Mouse (Mus musculus): Measurements from ENCODE around the gene Ephb1. TPM values are rescaled to one million over a fixed set of nuclear protein-coding genes. Genes with fewer than 3 reads are reported as not detected.

Gene Ephb1
- polyA plus RNA-seq, 1 experiment from 2014 or later: 5.1 TPM

DNA sequence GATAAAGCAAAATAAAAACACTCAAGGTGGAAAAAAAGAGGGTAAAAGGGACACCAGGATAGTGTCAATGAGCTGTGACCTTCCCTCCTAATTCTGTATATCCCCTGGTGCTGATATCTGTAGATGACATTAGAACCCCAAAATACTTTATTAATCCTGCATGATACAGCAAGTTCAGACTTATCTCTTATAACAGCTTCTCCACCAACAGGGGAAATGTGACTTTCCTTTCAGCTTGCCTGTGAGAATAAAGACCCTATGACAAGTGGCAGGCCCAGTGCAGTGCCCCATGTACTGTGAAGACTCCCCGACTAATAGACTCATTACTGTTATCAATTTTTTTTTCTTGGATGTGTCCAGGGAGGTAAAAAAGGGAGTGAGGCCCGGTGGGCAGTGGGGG is 367.6 kb downstream of the Ephb1 start:
- ATAC-seq: no peak

DNA sequence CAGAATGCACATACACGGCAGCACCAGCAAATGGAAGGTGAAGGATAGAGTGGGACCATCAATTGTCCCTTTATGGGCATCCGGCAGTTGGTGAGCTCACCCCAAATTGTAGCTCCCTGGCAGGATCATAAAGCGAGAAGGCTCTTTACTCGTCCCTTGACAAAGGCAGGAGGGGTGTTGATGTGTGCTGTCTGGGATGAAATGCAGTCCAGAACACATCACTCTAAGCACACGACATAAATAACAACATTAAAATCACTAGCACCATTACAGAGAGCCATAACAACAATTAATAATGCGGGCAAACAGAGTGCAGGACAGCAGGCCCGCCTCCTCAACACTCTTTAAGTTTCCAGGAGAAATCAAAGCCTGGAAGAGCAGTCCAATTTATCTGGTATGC is 372.1 kb downstream of the Ephb1 start:
- Histone ChIP-seq H3K9ac (ENCODE audit: low read depth, low read length) (no peak overlapping the region), H3K36me3 (ENCODE audit: control insufficient read depth, insufficient read depth, low read length) (no peaks in the 10 kb centered on the region), H3K4me1 (ENCODE audit: control insufficient read depth, insufficient read depth, low read length) (no peaks in the 10 kb centered on the region), H3K4me3 (ENCODE audit: low read length) (no peak overlapping the region), H3K4me2 (ENCODE audit: low read depth, low read length) (no peak overlapping the region), H3K27me3 (replicated peaks; ENCODE audit: control insufficient read depth, insufficient read depth, low read length) (no peaks in the 10 kb centered on the region), H3K9me3 (ENCODE audit: control insufficient read depth, low read length) (no peaks in the 10 kb centered on the region), H3K27ac (ENCODE audit: low read length) (no peak overlapping the region)
- no peak for ATAC-seq
- 69% methylated on average over 7 of the region's 7 CpGs for WGBS

More for the DNA sequence above, 367.6 kb downstream of the Ephb1 start:
- no peak overlapping the region for H3K9ac ChIP-seq (ENCODE audit: low read depth, low read length)
- no peak overlapping the region for H3K27ac ChIP-seq (ENCODE audit: low read length)
- no peaks in the 10 kb centered on the region for H3K27me3 ChIP-seq (replicated peaks; ENCODE audit: control insufficient read depth, insufficient read depth, low read length)
- WGBS: 81% methylated on average over 2 of the region's 2 CpGs
- H3K4me1 ChIP-seq (ENCODE audit: control insufficient read depth, insufficient read depth, low read length): no peaks in the 10 kb centered on the region
- H3K9me3 ChIP-seq (ENCODE audit: control insufficient read depth, low read length): no peaks in the 10 kb centered on the region
- no peak overlapping the region for H3K4me2 ChIP-seq (ENCODE audit: low read depth, low read length)
- H3K4me3 ChIP-seq (ENCODE audit: low read length): no peak overlapping the region
- H3K36me3 ChIP-seq (ENCODE audit: control insufficient read depth, insufficient read depth, low read length): no peaks in the 10 kb centered on the region

DNA sequence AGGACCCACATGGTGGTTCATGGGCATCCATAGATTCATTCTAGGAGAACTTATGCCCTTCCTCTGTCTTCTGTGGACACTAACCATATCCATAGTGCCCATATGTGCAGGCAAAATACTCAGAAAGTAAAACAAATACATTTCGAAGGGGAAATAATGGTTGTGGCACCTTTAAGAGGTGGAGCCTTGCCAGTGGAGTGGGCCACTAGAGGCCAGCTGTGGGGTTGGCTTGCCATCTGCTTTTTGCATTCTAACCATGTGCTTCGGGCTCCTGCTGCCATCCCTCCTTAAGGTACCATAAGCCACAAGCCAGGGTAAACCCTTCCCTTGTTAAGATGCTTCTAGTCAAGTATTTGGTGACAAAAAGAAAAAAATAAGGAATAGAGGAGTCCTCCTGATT is 373.3 kb downstream of the Ephb1 start:
- H3K4me1 ChIP-seq (ENCODE audit: control insufficient read depth, insufficient read depth, low read length): no peaks in the 10 kb centered on the region
- H3K4me3 ChIP-seq (ENCODE audit: low read length): no peak overlapping the region
- no peak overlapping the region for H3K4me2 ChIP-seq (ENCODE audit: low read depth, low read length)
- H3K27me3 ChIP-seq (replicated peaks; ENCODE audit: control insufficient read depth, insufficient read depth, low read length): no peaks in the 10 kb centered on the region
- no peaks in the 10 kb centered on the region for H3K36me3 ChIP-seq (ENCODE audit: control insufficient read depth, insufficient read depth, low read length)
- 78% methylated on average over 2 of the region's 2 CpGs for WGBS
- H3K9me3 ChIP-seq (ENCODE audit: control insufficient read depth, low read length): no peaks in the 10 kb centered on the region
- ATAC-seq: no peak
- H3K9ac ChIP-seq (ENCODE audit: low read depth, low read length): no peak overlapping the region
- H3K27ac ChIP-seq (ENCODE audit: low read length): no peak overlapping the region

DNA sequence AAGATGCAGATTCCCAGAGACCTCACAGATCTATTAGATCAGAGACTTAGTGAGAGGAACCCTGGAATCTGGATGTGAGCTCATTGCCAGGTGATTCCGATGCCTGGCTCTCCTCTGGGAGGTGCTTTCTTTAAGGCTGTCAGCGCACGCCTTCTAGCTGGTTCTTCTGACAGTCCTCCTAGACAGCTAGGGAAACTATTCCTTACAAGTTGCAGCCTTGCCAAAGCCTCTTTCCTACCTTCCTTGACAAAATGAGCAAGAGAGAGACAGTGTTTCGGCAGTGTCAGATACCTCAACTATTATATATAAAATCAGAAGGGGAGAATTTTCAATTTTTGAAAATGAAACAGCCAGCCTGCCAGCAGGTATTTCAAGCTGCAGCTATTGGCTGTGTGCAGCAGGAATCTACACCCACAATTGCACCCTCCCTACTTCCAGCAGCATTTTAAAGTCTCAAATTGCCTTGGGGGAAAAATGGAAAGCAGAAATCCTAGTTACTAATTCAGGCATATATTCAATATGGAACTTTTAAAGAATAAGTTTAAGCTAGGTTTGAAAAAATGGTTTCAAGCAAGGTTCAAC is 377.5 kb downstream of the Ephb1 start:
- no peaks in the 10 kb centered on the region for H3K9me3 ChIP-seq (ENCODE audit: control insufficient read depth, low read length)
- 88% methylated on average over 4 of the region's 4 CpGs for WGBS
- H3K27me3 ChIP-seq (replicated peaks; ENCODE audit: control insufficient read depth, insufficient read depth, low read length): no peaks in the 10 kb centered on the region
- no peak overlapping the region for H3K4me2 ChIP-seq (ENCODE audit: low read depth, low read length)
- no peaks in the 10 kb centered on the region for H3K36me3 ChIP-seq (ENCODE audit: control insufficient read depth, insufficient read depth, low read length)
- H3K4me1 ChIP-seq (ENCODE audit: control insufficient read depth, insufficient read depth, low read length): no peaks in the 10 kb centered on the region
- ATAC-seq: no peak
- H3K27ac ChIP-seq (ENCODE audit: low read length): no peak overlapping the region
- no peak overlapping the region for H3K9ac ChIP-seq (ENCODE audit: low read depth, low read length)
- H3K4me3 ChIP-seq (ENCODE audit: low read length): no peak overlapping the region

DNA sequence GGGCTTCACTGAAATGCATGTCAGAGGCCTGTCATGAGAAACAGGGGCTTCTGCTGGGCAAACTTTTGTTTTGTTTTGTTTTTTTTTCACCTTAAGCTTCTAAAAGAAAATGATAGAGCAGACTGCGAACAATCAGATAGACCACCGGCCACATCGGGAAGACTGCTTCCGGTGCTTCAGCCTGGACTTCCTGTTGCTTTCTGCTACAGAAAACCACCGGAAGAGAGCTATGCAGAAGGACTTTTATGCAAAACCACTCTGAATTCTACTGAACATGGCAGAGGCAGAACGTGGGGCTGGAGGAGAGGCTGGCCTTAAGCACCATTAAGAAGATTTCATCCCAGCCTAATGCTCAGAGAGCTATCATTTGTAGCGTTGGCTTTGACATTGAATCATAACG is 382.2 kb downstream of the Ephb1 start:
- Histone ChIP-seq H3K36me3 (ENCODE audit: control insufficient read depth, insufficient read depth, low read length) (no peaks in the 10 kb centered on the region), H3K4me1 (ENCODE audit: control insufficient read depth, insufficient read depth, low read length) (no peaks in the 10 kb centered on the region), H3K4me2 (ENCODE audit: low read depth, low read length) (no peak overlapping the region), H3K9ac (ENCODE audit: low read depth, low read length) (no peak overlapping the region), H3K9me3 (ENCODE audit: control insufficient read depth, low read length) (no peaks in the 10 kb centered on the region), H3K27me3 (replicated peaks; ENCODE audit: control insufficient read depth, insufficient read depth, low read length) (no peaks in the 10 kb centered on the region), H3K27ac (ENCODE audit: low read length) (no peak overlapping the region), H3K4me3 (ENCODE audit: low read length) (no peak overlapping the region)
- ATAC-seq: no peak
- 69% methylated on average over 8 of the region's 8 CpGs for WGBS

DNA sequence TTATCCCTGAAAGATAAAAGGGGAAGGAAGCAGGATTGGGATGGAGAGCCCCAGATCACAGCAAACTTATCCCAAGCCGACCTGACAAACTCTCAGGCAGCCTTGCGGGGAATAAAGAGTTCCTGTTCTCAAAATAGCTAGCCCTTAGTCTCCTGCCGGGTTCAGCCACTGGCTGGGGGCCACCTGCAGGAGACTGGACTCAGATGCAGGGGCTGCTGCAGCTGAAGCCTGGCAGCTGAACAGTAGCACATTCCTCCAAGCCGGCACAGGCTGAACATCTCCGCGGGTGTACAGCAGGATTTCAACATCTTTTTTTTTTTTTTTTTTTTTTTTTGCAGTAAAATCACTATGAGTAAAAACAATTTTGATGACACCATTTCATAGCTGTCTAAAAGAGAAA is 382.7 kb downstream of the Ephb1 start:
- H3K4me3 ChIP-seq (ENCODE audit: low read length): no peak overlapping the region
- 37% methylated on average over 6 of the region's 6 CpGs for WGBS

GRCm38 (mm10) chr9:101956228-101956627 is 398.3 kb downstream of the Ephb1 start:
- H3K4me2 ChIP-seq (ENCODE audit: low read depth, low read length): no peak overlapping the region
- ATAC-seq: no peak
- no peak overlapping the region for H3K27ac ChIP-seq (ENCODE audit: low read length)
- no peak overlapping the region for H3K9ac ChIP-seq (ENCODE audit: low read depth, low read length)
- no peaks in the 10 kb centered on the region for H3K36me3 ChIP-seq (ENCODE audit: control insufficient read depth, insufficient read depth, low read length)
- 30% methylated on average over 4 of the region's 4 CpGs for WGBS
- no peaks in the 10 kb centered on the region for H3K27me3 ChIP-seq (replicated peaks; ENCODE audit: control insufficient read depth, insufficient read depth, low read length)
- H3K4me1 ChIP-seq (ENCODE audit: control insufficient read depth, insufficient read depth, low read length): no peaks in the 10 kb centered on the region
- H3K4me3 ChIP-seq (ENCODE audit: low read length): no peak overlapping the region
- no peaks in the 10 kb centered on the region for H3K9me3 ChIP-seq (ENCODE audit: control insufficient read depth, low read length)

More for the DNA sequence above, 382.7 kb downstream of the Ephb1 start:
- no peak for ATAC-seq
- no peaks in the 10 kb centered on the region for H3K4me1 ChIP-seq (ENCODE audit: control insufficient read depth, insufficient read depth, low read length)
- no peaks in the 10 kb centered on the region for H3K9me3 ChIP-seq (ENCODE audit: control insufficient read depth, low read length)
- H3K9ac ChIP-seq (ENCODE audit: low read depth, low read length): no peak overlapping the region
- H3K4me2 ChIP-seq (ENCODE audit: low read depth, low read length): no peak overlapping the region
- no peaks in the 10 kb centered on the region for H3K27me3 ChIP-seq (replicated peaks; ENCODE audit: control insufficient read depth, insufficient read depth, low read length)
- no peak overlapping the region for H3K27ac ChIP-seq (ENCODE audit: low read length)
- H3K36me3 ChIP-seq (ENCODE audit: control insufficient read depth, insufficient read depth, low read length): no peaks in the 10 kb centered on the region

DNA sequence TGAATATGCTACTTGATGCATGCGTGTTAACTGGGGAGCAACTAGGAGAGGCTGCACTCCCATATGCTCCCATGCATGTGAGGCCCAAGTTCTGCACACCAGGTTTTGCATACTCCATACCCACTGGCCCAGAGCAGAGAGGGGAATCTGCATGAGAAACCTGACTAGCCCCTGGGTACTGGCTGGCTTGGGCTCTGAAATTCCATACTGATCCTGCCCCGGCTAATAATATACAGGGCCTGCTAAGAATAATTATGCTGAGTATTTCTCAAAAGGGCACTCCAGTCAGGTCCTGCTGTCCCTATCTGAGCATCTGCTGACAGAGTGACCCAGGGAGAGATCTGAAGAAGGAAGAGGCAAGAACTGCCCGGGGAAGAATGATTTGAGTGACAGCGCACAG is 400.0 kb downstream of the Ephb1 start:
- Histone ChIP-seq H3K9ac (ENCODE audit: low read depth, low read length) (no peak overlapping the region), H3K9me3 (ENCODE audit: control insufficient read depth, low read length) (no peaks in the 10 kb centered on the region), H3K36me3 (ENCODE audit: control insufficient read depth, insufficient read depth, low read length) (no peaks in the 10 kb centered on the region), H3K4me3 (ENCODE audit: low read length) (no peak overlapping the region), H3K4me2 (ENCODE audit: low read depth, low read length) (no peak overlapping the region), H3K27ac (ENCODE audit: low read length) (no peak overlapping the region), H3K27me3 (replicated peaks; ENCODE audit: control insufficient read depth, insufficient read depth, low read length) (no peaks in the 10 kb centered on the region), H3K4me1 (ENCODE audit: control insufficient read depth, insufficient read depth, low read length) (no peaks in the 10 kb centered on the region)
- ATAC-seq: no peak
- WGBS: 82% methylated on average over 4 of the region's 4 CpGs

DNA sequence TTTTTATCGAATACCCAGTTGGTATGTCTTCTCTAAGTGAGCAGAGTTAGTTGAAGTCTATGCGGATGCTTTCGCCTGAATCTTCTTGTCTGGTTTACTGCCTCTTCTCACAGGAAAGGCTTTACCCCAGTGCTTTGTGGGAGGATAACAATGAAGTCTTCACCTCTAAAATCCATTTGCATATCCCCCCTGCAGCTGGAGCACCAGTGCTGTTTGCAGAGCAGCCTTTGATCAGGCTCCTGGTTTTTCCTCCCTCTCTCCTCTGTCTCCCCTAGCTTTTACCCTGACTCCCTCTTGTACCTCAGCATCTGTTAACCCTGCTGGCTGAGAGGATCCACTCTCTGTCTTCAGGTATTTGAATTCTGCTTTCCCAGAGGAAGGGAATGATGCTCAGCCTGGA is 404.4 kb downstream of the Ephb1 start:
- Histone ChIP-seq H3K4me1 (ENCODE audit: control insufficient read depth, insufficient read depth, low read length) (no peaks in the 10 kb centered on the region), H3K36me3 (ENCODE audit: control insufficient read depth, insufficient read depth, low read length) (no peaks in the 10 kb centered on the region), H3K9me3 (ENCODE audit: control insufficient read depth, low read length) (no peaks in the 10 kb centered on the region), H3K27ac (ENCODE audit: low read length) (no peak overlapping the region), H3K9ac (ENCODE audit: low read depth, low read length) (no peak overlapping the region), H3K4me3 (ENCODE audit: low read length) (no peak overlapping the region), H3K4me2 (ENCODE audit: low read depth, low read length) (no peak overlapping the region), H3K27me3 (replicated peaks; ENCODE audit: control insufficient read depth, insufficient read depth, low read length) (no peaks in the 10 kb centered on the region)
- ATAC-seq: no peak
- WGBS: 15% methylated on average over 3 of the region's 3 CpGs

- ATAC-seq: no peak
Observed at GRCm38 (mm10) chr9:101945814-101946213, 408.7 kb downstream of the Ephb1 start.

More at GRCm38 (mm10) chr9:101945814-101946213, 408.7 kb downstream of the Ephb1 start:
- no peaks in the 10 kb centered on the region for H3K9me3 ChIP-seq (ENCODE audit: control insufficient read depth, low read length)
- H3K27ac ChIP-seq (ENCODE audit: low read length): no peak overlapping the region
- no peak overlapping the region for H3K9ac ChIP-seq (ENCODE audit: low read depth, low read length)
- no peak overlapping the region for H3K4me2 ChIP-seq (ENCODE audit: low read depth, low read length)
- no peaks in the 10 kb centered on the region for H3K27me3 ChIP-seq (replicated peaks; ENCODE audit: control insufficient read depth, insufficient read depth, low read length)
- H3K4me1 ChIP-seq (ENCODE audit: control insufficient read depth, insufficient read depth, low read length): no peaks in the 10 kb centered on the region
- H3K4me3 ChIP-seq (ENCODE audit: low read length): no peak overlapping the region
- WGBS: 86% methylated on average over 4 of the region's 4 CpGs
- H3K36me3 ChIP-seq (ENCODE audit: control insufficient read depth, insufficient read depth, low read length): no peaks in the 10 kb centered on the region

All from intestine, embryonic 16.5 days (tissue).